9 mouse cellular contexts compared by ENCODE assay signal in the genomic region with DNA sequence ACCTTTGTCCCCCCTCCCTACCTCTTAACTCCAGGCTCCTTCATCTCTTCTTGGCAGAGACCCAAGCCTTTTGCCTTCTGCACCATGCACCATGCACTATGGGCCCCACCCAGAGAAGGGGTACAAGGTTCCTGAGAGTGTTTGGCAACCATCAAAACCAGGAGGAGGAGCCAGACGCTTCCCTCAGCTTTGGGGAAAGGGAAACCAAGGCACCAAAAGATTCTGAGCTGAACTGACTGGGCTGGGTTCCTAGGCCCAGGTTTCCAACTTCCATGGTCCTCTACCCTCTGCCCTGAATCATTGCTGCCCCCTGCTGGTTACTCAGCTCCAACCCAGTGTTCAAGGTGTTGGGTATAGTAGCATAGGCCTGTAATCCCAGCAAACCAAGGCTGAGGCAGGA. TPM values are rescaled to one million over a fixed set of nuclear protein-coding genes. Genes with fewer than 3 reads are reported as not detected.
DNase-seq lines count a peak whose midpoint lies in the region; ATAC-seq and TF ChIP-seq lines count a peak whose summit lies in the region.
"Had no signal": no experiment of that assay in that cellular context is flagged by ENCODE, and none has a peak within 500 bp of the region (broad histone marks: within the 10 kb centered on the region; RNA-seq: fewer than 3 reads in every experiment).

No protein-coding gene starts in this region.

- TF ChIP-seq EP300 in ES-Bruce4 (IDR thresholded peaks at IDR 0.05; ENCODE audit: insufficient read depth, low read depth, low read length) = no peak

- peak; percentile 95 for TF ChIP-seq CTCF in kidney, adult 2 months (conservative IDR thresholded peaks at IDR 0.05; ENCODE audit: insufficient read depth, insufficient read length, low read depth, low read length)
- peak; percentile 86 for TF ChIP-seq CTCF in ES-Bruce4 (IDR thresholded peaks at IDR 0.05; ENCODE audit: low read depth, low read length)

- no peak for TF ChIP-seq POLR2A in kidney, adult 2 months (IDR thresholded peaks at IDR 0.05; ENCODE audit: low read depth, low read length)
- TF ChIP-seq POLR2A in ES-Bruce4 (IDR thresholded peaks at IDR 0.05; ENCODE audit: insufficient read depth, low read length) = no peak

- WGBS in kidney, adult 2 months = 48% methylated on average over 1 of the region's 1 CpGs
- 57% methylated on average over 1 of the region's 1 CpGs for WGBS in kidney, embryonic 15.5 days
- WGBS in limb, embryonic 11.5 days = 75% methylated on average over 1 of the region's 1 CpGs
- WGBS in neural tube, embryonic 11.5 days = 65% methylated on average over 1 of the region's 1 CpGs

- no peak overlapping the region for H3K4me2 ChIP-seq in kidney, embryonic 15.5 days
- H3K4me2 ChIP-seq in limb, embryonic 11.5 days (ENCODE audit: low read depth, severe bottlenecking) = no peak overlapping the region
- no peak overlapping the region for H3K4me2 ChIP-seq in neural tube, embryonic 11.5 days (ENCODE audit: low read depth)

- peaks cover 17% of the 10 kb centered on the region for H3K4me1 ChIP-seq in kidney, adult 2 months (ENCODE audit: control insufficient read depth, insufficient read depth, low read length)
- peaks cover 29% of the 10 kb centered on the region for H3K4me1 ChIP-seq in kidney, embryonic 15.5 days
- H3K4me1 ChIP-seq in ES-Bruce4 (ENCODE audit: control insufficient read depth, insufficient read depth, low read length) = peaks cover 5% of the 10 kb centered on the region
- H3K4me1 ChIP-seq in limb, embryonic 11.5 days (ENCODE audit: control insufficient read depth, insufficient read depth, low read length) = no peaks in the 10 kb centered on the region
- H3K4me1 ChIP-seq in neural tube, embryonic 11.5 days (ENCODE audit: control insufficient read depth, insufficient read depth, low read length) = 0 out of 2 replicates have a peak, but pooled peaks cover 4% of the 10 kb centered on the region

- no peaks in the 10 kb centered on the region for H3K9me3 ChIP-seq in kidney, embryonic 15.5 days (replicated peaks)
- H3K9me3 ChIP-seq in ES-Bruce4 (replicated peaks; ENCODE audit: control insufficient read depth, insufficient read depth, low read length, poor library complexity, severe bottlenecking) = no peaks in the 10 kb centered on the region
- no peaks in the 10 kb centered on the region for H3K9me3 ChIP-seq in limb, embryonic 11.5 days (ENCODE audit: control insufficient read depth, low read length)
- no peaks in the 10 kb centered on the region for H3K9me3 ChIP-seq in neural tube, embryonic 11.5 days (ENCODE audit: control insufficient read depth, low read length)

- no peaks in the 10 kb centered on the region; the same call in 1 of the 2 replicates for H3K36me3 ChIP-seq in kidney, adult 2 months (ENCODE audit: control insufficient read depth, insufficient read depth, low read length)
- H3K36me3 ChIP-seq in kidney, embryonic 15.5 days = peaks cover 12% of the 10 kb centered on the region
- no peaks in the 10 kb centered on the region; the same call in 1 of the 2 replicates for H3K36me3 ChIP-seq in ES-Bruce4 (ENCODE audit: control insufficient read depth, insufficient read depth, low read length, poor library complexity, severe bottlenecking)
- peaks cover 6% of the 10 kb centered on the region; the same call in 1 of the 2 replicates for H3K36me3 ChIP-seq in limb, embryonic 11.5 days (ENCODE audit: control insufficient read depth, insufficient read depth, low read length)
- H3K36me3 ChIP-seq in neural tube, embryonic 11.5 days (ENCODE audit: control insufficient read depth, insufficient read depth, low read length) = 0 out of 2 replicates have a peak, but pooled peaks cover 6% of the 10 kb centered on the region

- no peak for ATAC-seq in kidney, embryonic 15.5 days (replicated peaks; ENCODE audit: low FRiP score)
- peak; percentile 58; the same call in 1 of the 2 replicates for ATAC-seq in granulocyte monocyte progenitor cell, adult 5-6 weeks (replicated peaks; ENCODE audit: poor library complexity, severe bottlenecking)
- ATAC-seq in limb, embryonic 11.5 days (ENCODE audit: insufficient number of reproducible peaks, low FRiP score, low TSS enrichment, low read depth) = no peak
- ATAC-seq in neural tube, embryonic 11.5 days (ENCODE audit: insufficient read depth, low FRiP score, low TSS enrichment) = no peak

- H3K27me3 ChIP-seq in kidney, adult 2 months (replicated peaks; ENCODE audit: control insufficient read depth, insufficient read depth, low read length) = no peaks in the 10 kb centered on the region
- no peaks in the 10 kb centered on the region for H3K27me3 ChIP-seq in kidney, embryonic 15.5 days
- no peaks in the 10 kb centered on the region for H3K27me3 ChIP-seq in ES-Bruce4 (ENCODE audit: control insufficient read depth, insufficient read depth, low read length, poor library complexity, severe bottlenecking)
- H3K27me3 ChIP-seq in limb, embryonic 11.5 days (ENCODE audit: control insufficient read depth, insufficient read depth, low read length) = no peaks in the 10 kb centered on the region
- H3K27me3 ChIP-seq in neural tube, embryonic 11.5 days (ENCODE audit: control insufficient read depth, insufficient read depth, low read length) = no peaks in the 10 kb centered on the region

- H3K27ac ChIP-seq in kidney, adult 2 months (ENCODE audit: insufficient read depth, low read depth, low read length) = no peak overlapping the region
- no peak overlapping the region for H3K27ac ChIP-seq in kidney, embryonic 15.5 days
- H3K27ac ChIP-seq in ES-Bruce4 (ENCODE audit: insufficient read depth, low read length) = no peak overlapping the region
- H3K27ac ChIP-seq in limb, embryonic 11.5 days (replicated peaks; ENCODE audit: low read depth, low read length) = no peak overlapping the region
- no peak overlapping the region for H3K27ac ChIP-seq in neural tube, embryonic 11.5 days (ENCODE audit: low read depth, low read length)

- H3K4me3 ChIP-seq in kidney, adult 2 months (ENCODE audit: insufficient read depth, low read depth, low read length) = no peak overlapping the region
- no peak overlapping the region for H3K4me3 ChIP-seq in kidney, embryonic 15.5 days (replicated peaks)
- H3K4me3 ChIP-seq in ES-Bruce4 (ENCODE audit: low read depth, low read length) = no peak overlapping the region
- H3K4me3 ChIP-seq in limb, embryonic 11.5 days (ENCODE audit: low read depth, low read length) = no peak overlapping the region
- H3K4me3 ChIP-seq in neural tube, embryonic 11.5 days (ENCODE audit: low read depth, low read length) = no peak overlapping the region
- H3K4me3 ChIP-seq: erythroblast, embryonic 14.5 days had no signal

- peak; percentile 86 for DNase-seq in kidney, adult 2 months
- DNase-seq in adrenal gland, postnatal 14 days = peak; percentile 90
- peak; percentile 61 for DNase-seq in limb, embryonic 11.5 days (ENCODE audit: low spot score)
- peak; percentile 54 for DNase-seq in neural tube, embryonic 11.5 days (ENCODE audit: low spot score)
- DNase-seq in yolk sac, embryonic 10.5 days (ENCODE audit: low spot score) = peak; percentile 36

- no peak overlapping the region for H3K9ac ChIP-seq in kidney, embryonic 15.5 days
- no peak overlapping the region for H3K9ac ChIP-seq in ES-Bruce4 (ENCODE audit: low read depth, poor library complexity, severe bottlenecking)
- H3K9ac ChIP-seq in limb, embryonic 11.5 days (ENCODE audit: low read length) = no peak overlapping the region
- no peak overlapping the region for H3K9ac ChIP-seq in neural tube, embryonic 11.5 days (ENCODE audit: low read length)

RNA-seq across cellular contexts. Expression of a gene that starts 4.3 kb away (rescaled TPM):
- polyA plus RNA-seq in kidney, adult 2 months (2012; rRNA removed) = 28.2 and 33.1 TPM in 2 replicates
- polyA plus RNA-seq in kidney, embryonic 15.5 days (2015; fragmentation: Nextera tagmentation; extraction: Ambion mirVana) = 3.0 and 4.1 TPM in 2 replicates
- polyA plus RNA-seq in ES-Bruce4 (2011; ENCODE audit: insufficient read depth, insufficient read length, low read depth, missing spikeins) = not detected in 2 replicates
- 13.5 and 14.7 TPM in 2 replicates for total RNA-seq in adrenal gland, postnatal 14 days (2021)
- 63.2 and 84.0 TPM in 2 replicates for total RNA-seq in granulocyte monocyte progenitor cell, adult 5-6 weeks (2014; fragmentation: Nextera tagmentation)
- 57.8 and 64.5 TPM in 2 replicates for total RNA-seq in granulocyte monocyte progenitor cell, adult 5-6 weeks (2017)
- polyA plus RNA-seq in limb, embryonic 11.5 days (2014; fragmentation: Nextera tagmentation; extraction: Ambion mirVana) = 0.08 TPM in 1 of 2 replicates, not detected in the other
- not detected in 2 replicates for polyA plus RNA-seq in neural tube, embryonic 11.5 days (2014; fragmentation: Nextera tagmentation; extraction: Ambion mirVana)

RNA-seq across cellular contexts. Expression of a gene that starts 16.1 kb away (rescaled TPM):
- polyA plus RNA-seq in kidney, adult 2 months (2012; rRNA removed) = 44.0 and 46.9 TPM in 2 replicates
- polyA plus RNA-seq in kidney, embryonic 15.5 days (2015; fragmentation: Nextera tagmentation; extraction: Ambion mirVana) = 42.9 and 52.5 TPM in 2 replicates
- 29.3 and 33.9 TPM in 2 replicates for polyA plus RNA-seq in ES-Bruce4 (2011; ENCODE audit: insufficient read depth, insufficient read length, low read depth, missing spikeins)
- 54.9 and 57.8 TPM in 2 replicates for total RNA-seq in adrenal gland, postnatal 14 days (2021)
- total RNA-seq in granulocyte monocyte progenitor cell, adult 5-6 weeks (2014; fragmentation: Nextera tagmentation) = 122 and 139 TPM in 2 replicates
- total RNA-seq in granulocyte monocyte progenitor cell, adult 5-6 weeks (2017) = 158 and 177 TPM in 2 replicates
- polyA plus RNA-seq in limb, embryonic 11.5 days (2014; fragmentation: Nextera tagmentation; extraction: Ambion mirVana) = 26.4 and 32.6 TPM in 2 replicates
- 31.8 and 34.8 TPM in 2 replicates for polyA plus RNA-seq in neural tube, embryonic 11.5 days (2014; fragmentation: Nextera tagmentation; extraction: Ambion mirVana)

RNA-seq across cellular contexts. Expression of a gene that starts 17.1 kb away (rescaled TPM):
- 99.7 and 105 TPM in 2 replicates for polyA plus RNA-seq in kidney, adult 2 months (2012; rRNA removed)
- polyA plus RNA-seq in kidney, embryonic 15.5 days (2015; fragmentation: Nextera tagmentation; extraction: Ambion mirVana) = 86.4 and 102 TPM in 2 replicates
- 26.6 and 27.0 TPM in 2 replicates for polyA plus RNA-seq in ES-Bruce4 (2011; ENCODE audit: insufficient read depth, insufficient read length, low read depth, missing spikeins)
- 64.8 and 72.1 TPM in 2 replicates for total RNA-seq in adrenal gland, postnatal 14 days (2021)
- 99.5 and 121 TPM in 2 replicates for total RNA-seq in granulocyte monocyte progenitor cell, adult 5-6 weeks (2014; fragmentation: Nextera tagmentation)
- 49.7 and 80.0 TPM in 2 replicates for total RNA-seq in granulocyte monocyte progenitor cell, adult 5-6 weeks (2017)
- 104 and 114 TPM in 2 replicates for polyA plus RNA-seq in limb, embryonic 11.5 days (2014; fragmentation: Nextera tagmentation; extraction: Ambion mirVana)
- 103 and 106 TPM in 2 replicates for polyA plus RNA-seq in neural tube, embryonic 11.5 days (2014; fragmentation: Nextera tagmentation; extraction: Ambion mirVana)

RNA-seq across cellular contexts. Expression of a gene that starts 17.6 kb away (rescaled TPM):
- 276 and 313 TPM in 2 replicates for polyA plus RNA-seq in kidney, adult 2 months (2012; rRNA removed)
- polyA plus RNA-seq in kidney, embryonic 15.5 days (2015; fragmentation: Nextera tagmentation; extraction: Ambion mirVana) = 284 and 294 TPM in 2 replicates
- polyA plus RNA-seq in ES-Bruce4 (2011; ENCODE audit: insufficient read depth, insufficient read length, low read depth, missing spikeins) = 87.8 and 97.5 TPM in 2 replicates
- total RNA-seq in adrenal gland, postnatal 14 days (2021) = 136 TPM in 2 replicates
- 201 and 270 TPM in 2 replicates for total RNA-seq in granulocyte monocyte progenitor cell, adult 5-6 weeks (2014; fragmentation: Nextera tagmentation)
- total RNA-seq in granulocyte monocyte progenitor cell, adult 5-6 weeks (2017) = 106 and 127 TPM in 2 replicates
- 283 and 299 TPM in 2 replicates for polyA plus RNA-seq in limb, embryonic 11.5 days (2014; fragmentation: Nextera tagmentation; extraction: Ambion mirVana)
- 285 and 320 TPM in 2 replicates for polyA plus RNA-seq in neural tube, embryonic 11.5 days (2014; fragmentation: Nextera tagmentation; extraction: Ambion mirVana)

RNA-seq across cellular contexts. Expression of a gene that starts 55.5 kb away (rescaled TPM):
- polyA plus RNA-seq in kidney, adult 2 months (2012; rRNA removed) = 0.03 and 0.08 TPM in 2 replicates
- 0.10 and 0.55 TPM in 2 replicates for polyA plus RNA-seq in kidney, embryonic 15.5 days (2015; fragmentation: Nextera tagmentation; extraction: Ambion mirVana)
- 3.7 and 5.7 TPM in 2 replicates for polyA plus RNA-seq in ES-Bruce4 (2011; ENCODE audit: insufficient read depth, insufficient read length, low read depth, missing spikeins)
- total RNA-seq in adrenal gland, postnatal 14 days (2021) = 11.9 and 12.6 TPM in 2 replicates
- not detected in 2 replicates for total RNA-seq in granulocyte monocyte progenitor cell, adult 5-6 weeks (2014; fragmentation: Nextera tagmentation)
- total RNA-seq in granulocyte monocyte progenitor cell, adult 5-6 weeks (2017) = not detected in 2 replicates
- not detected in 2 replicates for polyA plus RNA-seq in limb, embryonic 11.5 days (2014; fragmentation: Nextera tagmentation; extraction: Ambion mirVana)
- 1.2 and 1.5 TPM in 2 replicates for polyA plus RNA-seq in neural tube, embryonic 11.5 days (2014; fragmentation: Nextera tagmentation; extraction: Ambion mirVana)

Comparison
In these comparisons a context has a peak if more than half of its experiments do, and no peak if none do; other contexts are left out.
1. DNase-seq: peak in every context shown above with its lines; median percentile 90 in adrenal gland, postnatal 14 days; 86 in kidney, adult 2 months; 61 in limb, embryonic 11.5 days; 54 in neural tube, embryonic 11.5 days; 36 in yolk sac, embryonic 10.5 days.